Mouse (Mus musculus): ENCODE measurements around the gene 4930407I10Rik.
A peak's percentile ranks its signal among the peaks of the same experiment; 100 is the strongest.

The 4930407I10Rik gene

DNA sequence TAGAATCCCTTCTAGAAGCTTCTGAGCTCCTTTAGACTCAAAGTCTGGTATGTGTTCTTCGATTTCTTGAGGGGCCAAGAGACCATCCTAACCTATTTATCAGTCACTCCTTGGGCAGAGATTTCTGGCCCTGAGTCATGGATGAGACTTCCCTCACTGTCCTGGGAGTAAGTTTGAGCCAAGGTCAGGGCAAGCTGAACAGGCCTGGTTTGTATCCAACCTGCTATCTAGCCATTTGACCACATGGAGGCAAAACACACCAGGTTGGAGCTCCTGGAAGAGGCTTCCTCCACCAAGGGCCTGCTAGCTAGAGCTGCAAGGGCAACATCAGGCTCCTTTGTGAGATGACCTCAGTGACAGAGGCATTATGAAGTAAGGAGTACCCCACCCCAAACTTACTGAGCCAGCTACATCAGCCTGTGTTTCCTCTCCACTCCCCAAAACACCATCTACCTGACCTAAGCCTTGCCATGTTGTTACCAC lies at the start of gene 4930407I10Rik:
Gene 4930407I10Rik (plus strand): TSS at position 433 of the 483 bp plus-strand sequence.
- no peak for DNase-seq (ENCODE audit: low read depth, low spot score)

DNA sequence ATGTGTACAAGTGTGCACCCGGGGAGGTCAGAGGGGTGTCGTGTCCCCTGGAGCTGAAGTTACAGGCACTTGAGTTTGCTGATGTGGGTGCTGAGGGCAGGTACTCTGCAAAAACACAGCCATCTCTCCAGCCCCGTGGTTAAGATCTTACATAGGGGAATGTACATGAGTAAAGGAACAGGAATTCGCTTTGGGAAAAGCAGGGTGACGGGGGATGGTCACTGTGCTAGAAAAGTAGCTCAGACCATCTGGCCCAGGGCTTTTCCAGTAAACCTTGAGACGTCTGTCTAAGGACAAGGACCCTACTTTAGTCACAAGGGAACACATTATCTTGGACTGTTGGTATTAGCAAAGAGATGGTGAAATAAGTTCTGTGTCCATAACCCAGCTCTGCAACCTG lies 47.0 kb upstream of the 4930407I10Rik start:
- DNase-seq (ENCODE audit: low read depth, low spot score), result no peak

DNA sequence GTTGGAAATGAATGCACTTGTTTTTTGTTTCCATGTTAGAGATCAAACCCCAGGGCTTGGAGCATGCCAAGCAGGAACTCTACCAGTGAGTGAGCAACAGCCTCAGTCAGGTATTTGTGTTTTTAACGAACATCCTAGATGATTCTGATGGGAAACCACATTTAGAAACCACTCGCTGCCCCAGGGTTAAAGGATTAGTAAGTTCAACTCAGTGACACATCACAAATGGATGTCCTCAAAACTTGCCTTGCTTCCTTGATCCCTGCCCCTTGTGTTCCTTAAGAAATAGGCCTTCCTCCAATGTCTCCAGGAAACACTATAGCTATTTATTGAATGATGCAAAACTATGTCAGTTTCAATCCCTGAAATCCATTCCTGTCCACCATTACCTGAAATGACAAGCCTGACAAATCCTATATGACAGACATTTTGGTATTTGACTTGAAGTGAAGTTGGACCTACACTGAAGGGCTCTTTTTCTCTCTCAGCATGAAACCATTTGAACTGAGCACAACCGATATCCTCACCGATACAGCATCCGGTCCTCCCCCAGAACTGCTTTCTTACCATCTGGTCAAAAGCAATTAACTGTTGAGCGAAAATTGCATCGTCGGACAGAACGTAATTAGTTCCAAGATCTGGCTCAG lies 44.1 kb upstream of the 4930407I10Rik start:
- DNase-seq (ENCODE audit: low read depth, low spot score), result no peak

DNA sequence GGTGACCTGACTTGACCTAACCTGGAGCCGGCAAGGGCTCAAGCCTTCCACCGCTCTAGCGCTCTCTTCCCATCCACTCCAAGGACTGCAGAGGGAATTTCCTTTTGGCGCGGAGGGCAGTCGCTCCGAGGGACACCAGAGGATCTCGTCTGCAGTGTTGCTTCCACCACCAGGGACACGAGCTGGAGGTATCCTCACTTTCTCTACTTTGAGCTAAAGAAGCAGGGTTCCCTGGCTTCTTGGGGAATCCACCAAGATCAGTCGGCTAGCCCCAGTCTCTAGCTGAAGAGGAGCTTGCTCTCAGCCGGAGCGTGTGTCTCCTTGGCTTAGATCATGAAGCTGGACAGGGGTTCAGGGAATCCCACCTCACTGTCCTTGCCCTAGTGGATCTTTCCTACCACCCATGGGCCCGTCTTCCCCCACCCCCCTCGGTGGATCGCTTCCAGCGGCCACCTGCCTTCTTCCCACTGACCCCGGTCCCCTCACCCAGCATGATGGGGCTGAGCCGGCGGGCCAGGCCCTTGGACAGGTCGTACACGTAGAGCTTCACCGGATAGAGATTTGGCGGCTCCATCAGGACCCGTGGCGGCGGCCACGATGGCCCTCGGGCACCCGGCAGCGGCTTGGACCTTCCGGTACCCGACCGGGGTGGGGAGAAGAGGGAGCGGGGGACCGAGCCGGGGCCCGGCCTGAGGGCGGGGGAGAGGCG lies 43.4 kb upstream of the 4930407I10Rik start:
- DNase-seq (ENCODE audit: low read depth, low spot score), result peak; percentile 20

DNA sequence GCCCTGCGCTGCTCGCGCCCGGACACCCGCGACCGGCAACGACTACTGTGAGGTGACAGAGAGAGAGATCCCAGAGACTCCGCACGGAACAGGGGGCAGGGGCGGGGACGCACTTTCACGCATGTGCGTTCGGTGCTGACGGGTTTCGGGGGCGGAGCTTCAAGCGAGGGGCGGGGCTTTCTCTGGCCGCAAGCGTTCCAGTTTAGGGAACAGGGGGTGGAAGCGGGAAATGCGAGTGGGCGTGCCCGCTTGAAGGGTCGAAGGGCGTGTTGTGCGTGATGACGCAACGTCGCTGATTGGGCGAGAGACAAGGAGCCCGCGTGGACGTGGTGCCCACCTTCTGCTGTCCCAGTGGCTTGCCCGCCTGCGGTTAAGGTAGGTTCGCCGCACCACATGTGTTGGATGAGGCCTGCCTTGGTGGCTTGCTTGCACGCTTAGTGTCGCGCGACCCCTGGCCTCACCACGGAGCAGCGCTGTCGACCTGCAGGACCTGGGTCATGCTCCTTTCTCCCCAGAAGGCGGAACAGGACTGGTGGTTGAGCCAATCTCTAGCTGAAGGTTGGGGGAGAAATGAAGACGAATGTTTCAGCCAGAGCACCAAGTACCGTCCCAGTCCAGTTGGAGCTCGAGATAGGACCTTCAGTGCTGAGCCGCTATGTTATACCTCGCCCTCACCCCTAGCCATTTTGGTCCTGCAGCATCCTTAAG lies 42.7 kb upstream of the 4930407I10Rik start:
- DNase-seq (ENCODE audit: low read depth, low spot score), result peak; percentile 97

DNA sequence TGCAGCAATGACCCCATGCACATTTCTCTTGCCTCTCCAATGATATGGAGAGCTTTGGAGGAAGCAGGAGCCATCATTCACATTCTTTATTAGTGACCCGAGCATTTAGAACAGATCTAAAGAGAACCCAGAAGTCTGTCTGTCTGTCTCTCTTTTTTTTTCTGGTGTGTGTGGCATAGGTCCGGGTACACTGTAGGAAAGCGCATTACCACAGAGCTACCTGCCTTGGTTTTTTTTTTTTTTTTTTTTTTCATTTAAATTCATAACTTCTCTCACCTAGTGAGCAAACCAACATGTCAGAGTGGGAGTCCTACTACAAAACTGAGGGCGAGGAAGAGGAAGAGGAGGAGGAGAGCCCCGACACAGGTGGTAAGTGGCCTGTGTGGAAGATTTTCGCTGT lies 42.1 kb upstream of the 4930407I10Rik start:
- no peak for DNase-seq (ENCODE audit: low read depth, low spot score)

DNA sequence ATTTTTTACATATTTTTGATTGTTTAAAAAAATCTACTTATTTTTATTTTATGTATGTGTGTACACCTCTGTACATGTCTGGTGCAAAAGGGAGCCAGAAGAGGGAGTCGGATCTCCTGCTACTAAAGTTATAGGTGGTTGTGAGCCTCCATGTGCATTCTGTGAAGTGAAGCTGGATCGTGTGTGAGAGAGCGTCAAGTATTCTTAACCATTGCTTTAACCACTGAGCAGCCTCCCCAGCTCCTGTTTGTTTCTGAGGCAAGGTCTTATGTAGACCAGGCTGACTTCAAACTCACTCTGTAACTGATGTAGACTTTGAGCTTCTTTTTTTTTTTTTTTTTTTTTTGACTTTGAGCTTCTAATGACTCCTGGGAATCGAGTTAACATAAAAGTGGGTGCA lies 41.5 kb upstream of the 4930407I10Rik start:
- no peak for DNase-seq (ENCODE audit: low read depth, low spot score)

DNA sequence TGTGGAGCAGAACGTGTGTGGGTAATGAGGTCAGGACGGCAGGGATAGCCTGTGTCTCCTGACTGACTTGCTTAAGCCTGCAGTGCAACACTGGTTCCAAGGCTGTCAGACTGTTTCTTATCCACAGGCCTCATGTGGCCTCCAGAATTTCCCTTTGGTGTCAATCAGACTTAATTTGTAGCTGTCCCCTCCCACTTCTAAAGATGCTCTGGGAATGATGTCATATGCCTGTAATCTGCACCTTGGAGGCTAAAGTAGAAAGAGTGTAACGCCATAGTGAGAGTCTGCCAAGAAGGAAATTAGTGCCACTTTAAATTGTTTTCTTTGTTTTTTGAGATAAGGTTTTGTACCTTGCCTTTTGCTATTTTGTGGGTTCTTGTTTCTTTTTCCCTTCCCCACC lies 39.7 kb upstream of the 4930407I10Rik start:
- no peak for DNase-seq (ENCODE audit: low read depth, low spot score)

DNA sequence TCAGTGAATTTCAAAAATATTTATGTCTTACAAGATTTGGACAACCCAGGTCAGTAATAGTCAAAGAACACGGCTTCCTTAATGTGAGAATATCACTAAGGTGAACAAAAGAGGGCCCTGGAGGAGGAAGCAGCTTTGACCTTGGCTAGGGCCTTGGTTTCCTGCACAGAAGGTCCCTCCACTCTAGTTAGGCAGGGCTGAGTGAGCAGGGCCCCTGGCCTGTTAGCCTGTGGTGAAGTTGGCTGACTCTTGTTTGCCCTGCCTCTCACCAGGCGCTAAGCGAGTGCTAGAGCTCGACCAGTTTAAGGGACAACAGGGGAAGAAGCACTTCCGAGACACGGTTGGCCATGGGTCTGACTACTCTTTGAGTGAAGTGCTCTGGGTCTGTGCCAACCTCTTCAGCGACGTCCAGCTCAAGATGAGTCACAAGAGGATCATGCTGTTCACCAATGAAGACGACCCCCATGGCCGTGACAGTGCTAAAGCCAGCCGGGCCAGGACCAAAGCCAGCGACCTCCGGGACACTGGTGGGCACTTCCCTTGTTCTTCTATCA lies 36.3 kb upstream of the 4930407I10Rik start:
- DNase-seq (ENCODE audit: low read depth, low spot score), result no peak

DNA sequence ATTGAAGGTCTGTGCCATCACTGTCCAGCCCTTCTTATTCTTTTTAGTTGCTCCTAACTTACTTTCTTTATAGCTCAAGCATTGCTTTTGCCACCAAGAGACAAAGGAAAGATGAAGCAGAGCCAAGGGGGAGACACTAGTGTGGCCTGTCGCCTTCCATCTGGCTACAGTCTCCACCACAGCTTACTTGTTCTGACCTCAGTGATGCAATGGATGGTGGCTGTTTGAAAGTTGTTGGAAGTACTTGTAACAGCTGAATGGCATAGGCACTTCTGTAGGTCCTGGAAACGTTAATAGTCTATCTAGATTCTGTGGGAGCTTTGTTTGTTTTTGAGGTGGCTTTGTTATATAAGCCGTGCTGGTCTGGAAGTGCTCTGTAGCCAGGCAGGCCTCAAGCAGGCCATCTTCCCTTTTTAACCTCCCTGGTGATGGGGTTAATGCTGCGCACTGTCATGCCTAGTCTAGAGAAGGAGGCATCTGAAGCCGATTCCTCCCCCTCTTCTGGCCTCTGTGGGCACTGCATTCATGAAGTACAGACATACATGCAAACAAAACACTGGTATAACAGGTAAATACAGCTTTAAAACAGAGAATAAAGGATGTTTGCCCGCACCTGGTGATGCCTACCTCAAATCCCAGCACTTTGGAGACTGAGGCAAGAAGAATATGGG lies 34.9 kb upstream of the 4930407I10Rik start:
- DNase-seq (ENCODE audit: low read depth, low spot score), result no peak

DNA sequence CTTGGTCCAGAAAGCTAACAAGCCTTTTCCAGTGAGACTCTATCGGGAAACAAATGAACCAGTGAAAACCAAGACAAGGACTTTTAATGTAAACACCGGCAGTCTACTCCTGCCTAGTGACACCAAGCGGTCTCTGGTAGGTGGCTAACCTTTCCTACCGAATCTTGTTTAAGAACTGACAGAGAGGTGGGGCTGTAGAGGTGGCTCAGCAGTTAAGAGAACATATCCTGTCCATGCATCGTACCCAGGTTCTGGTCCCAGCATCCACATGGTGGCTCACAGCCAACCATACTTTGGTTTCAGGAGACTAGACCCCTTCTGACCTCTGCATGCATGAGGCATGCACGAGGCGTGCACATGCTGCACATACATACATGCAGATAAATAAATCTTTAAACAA lies 31.7 kb upstream of the 4930407I10Rik start:
- DNase-seq (ENCODE audit: low read depth, low spot score), result no peak

DNA sequence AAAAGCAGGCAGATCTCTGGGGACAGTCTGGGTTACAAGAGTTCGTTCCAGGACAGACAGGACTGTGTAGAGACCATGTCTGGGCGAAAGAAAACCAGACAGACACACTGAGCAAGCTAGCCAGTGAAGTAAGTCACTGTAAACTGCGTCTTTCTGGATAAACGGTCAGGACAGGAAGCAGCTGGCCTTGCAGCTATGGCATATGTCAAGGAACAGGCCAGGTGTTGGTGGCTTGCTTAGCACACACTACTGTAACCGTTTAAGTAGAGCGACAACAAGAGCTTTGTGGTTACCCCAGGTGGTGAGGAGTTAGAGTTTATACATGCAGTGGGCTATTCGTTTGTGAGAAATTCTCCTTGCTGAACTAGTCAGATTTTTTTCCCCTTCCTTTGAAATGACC lies 31.2 kb upstream of the 4930407I10Rik start:
- no peak for DNase-seq (ENCODE audit: low read depth, low spot score)

DNA sequence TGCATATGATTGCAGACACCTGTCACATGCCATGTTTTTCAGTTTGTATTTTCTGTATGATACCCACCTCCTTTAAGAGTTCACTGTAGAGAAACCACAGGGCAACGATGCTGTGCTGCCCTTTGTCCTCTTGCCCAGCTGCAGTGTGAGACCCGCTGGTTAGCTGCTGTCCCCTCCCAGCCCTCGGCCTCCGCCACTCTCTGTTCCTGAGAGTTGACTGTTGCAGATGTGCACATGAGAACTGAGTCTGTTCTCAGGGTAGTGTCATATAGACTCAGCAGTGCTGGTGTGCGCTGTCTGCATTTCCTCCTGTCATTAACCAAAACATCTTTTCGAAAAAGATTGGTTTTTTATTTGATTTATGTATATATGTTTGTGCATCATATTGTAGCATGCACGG lies 26.6 kb upstream of the 4930407I10Rik start:
- DNase-seq (ENCODE audit: low read depth, low spot score), result no peak

DNA sequence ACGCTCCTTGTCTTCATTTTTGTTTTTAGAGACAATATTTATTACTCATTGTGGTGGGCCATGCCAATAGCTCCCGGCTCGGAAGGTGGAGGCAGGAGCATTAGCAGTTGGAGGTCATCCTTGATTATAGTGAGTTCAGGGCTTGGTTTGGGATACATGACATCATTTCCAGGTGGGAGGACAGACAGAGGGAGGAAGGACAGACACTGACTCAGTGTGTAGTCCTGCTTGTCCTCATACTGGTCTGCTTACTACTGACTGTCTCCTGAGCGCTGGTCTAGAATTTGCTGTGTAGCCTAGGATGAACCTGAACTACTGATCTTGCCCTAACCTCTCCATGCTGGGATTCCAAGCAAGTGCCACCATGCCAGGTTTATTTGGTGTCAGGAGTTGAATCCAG lies 25.2 kb upstream of the 4930407I10Rik start, which contains the start of gene Desi1:
Gene Desi1 (minus strand): TSS at position 101 of the 400 bp plus-strand sequence.
- no peak for DNase-seq (ENCODE audit: low read depth, low spot score)

DNA sequence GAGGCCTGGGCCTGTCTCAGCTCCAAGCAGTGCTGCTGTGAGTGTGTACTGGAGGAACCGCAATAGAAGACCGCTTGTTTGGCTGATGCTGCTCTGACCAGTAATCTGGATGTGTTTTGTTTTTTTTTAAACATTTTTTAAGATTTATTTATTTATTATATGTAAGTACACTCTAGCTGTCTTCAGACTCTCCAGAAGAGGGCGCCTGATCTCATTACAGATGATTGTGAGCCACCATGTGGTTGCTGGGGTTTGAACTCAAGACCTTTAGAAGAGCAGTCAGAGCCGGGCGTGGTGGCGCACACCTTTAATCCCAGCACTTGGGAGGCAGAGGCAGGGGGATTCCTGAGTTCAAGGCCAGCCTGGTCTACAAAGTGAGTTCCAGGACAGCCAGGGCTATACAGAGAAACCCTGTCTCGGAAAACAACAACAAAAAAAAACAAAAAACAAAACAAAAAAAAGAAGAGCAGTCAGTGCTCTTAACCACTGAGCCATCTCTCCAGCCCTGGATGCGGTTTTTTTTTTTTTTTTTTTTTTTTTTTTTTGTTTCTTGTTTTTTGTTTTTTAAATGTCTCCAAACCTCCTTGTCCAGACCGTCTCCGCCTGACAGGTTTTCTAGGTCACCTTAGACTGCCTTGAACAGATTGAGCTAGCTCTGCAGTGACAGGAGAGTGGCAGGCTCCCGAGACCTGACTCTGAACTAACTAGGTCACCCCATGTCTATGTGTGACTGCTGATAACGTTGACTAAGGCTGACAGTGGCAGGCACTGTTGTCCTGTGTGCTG lies 22.9 kb upstream of the 4930407I10Rik start:
- DNase-seq (ENCODE audit: low read depth, low spot score), result no peak

DNA sequence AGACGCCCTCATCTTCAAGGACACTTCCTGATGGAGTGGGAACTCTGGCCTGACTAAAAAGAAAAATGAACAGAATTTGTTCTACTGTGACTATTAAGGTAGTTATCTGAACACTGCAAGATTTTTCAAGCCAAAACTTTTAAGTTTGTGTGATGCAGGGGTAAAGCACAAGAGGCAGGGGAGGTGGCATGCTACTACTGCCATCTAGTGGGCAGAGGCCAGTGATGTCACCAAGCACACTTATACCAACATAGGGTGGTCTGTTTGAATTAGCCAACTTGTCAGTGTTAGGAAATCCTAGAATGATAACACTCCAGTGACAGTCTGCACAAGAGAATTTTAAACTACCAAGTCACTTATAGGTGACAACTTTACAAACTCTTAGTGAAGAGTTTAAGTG lies 18.3 kb upstream of the 4930407I10Rik start:
- DNase-seq (ENCODE audit: low read depth, low spot score), result peak; percentile 46

DNA sequence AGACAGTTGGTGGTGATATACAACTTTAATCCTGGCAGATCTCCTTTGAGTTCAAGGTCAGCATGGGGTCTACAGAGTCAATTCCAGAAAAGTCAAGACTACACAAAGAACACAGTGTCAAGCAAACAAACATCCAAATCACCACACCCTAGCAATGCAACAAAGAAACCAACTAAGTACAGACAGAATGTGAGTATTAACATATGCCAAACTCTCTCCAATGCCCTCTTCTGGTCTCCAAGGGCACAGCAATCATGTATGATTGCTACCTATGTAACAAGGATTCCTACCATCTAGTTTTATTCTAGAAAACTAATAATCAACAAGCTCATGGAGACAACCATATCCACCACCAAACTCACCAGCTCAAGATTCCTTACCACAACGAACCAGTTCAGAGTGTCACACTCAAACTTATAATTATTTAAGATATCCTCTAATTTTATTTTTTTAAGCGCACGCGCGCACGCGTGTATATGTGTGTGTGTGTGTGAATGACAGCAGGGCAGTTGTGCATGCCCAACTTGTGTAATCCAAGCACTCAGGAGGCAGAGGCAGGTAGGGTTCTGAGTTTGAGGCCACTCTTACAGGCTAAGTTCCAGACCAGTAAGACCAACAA lies 14.7 kb upstream of the 4930407I10Rik start:
- DNase-seq (ENCODE audit: low read depth, low spot score), result no peak

DNA sequence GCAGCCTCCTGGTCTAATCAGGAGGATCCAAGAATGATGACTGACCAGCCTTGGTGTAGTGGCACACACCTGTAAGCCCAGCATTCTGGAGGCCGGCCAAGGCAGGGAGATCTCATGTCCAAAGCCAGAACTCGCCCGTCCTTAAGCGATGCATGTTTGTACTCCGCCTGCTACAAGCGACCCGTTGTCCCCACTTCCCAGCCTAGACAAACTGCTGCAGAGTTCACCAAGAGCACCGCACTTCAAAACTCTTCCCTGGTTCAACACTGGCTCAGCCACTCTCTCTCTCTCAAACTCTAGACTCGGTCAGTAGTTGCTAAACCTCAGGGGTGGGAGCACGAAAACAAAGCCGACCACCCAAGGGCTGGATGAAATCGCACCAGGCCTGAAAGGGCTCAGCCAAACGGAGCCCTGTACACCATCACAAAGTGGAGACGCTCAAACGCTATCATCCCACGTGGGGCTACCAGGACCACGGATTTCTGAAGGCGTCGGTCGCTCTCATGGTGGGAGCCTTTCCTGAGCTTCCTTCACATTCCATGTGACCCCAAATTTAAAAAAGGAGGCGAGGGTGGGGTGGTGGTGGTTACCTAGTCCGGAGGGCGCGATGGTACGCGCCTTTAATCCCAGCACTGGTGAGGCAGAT lies 12.6 kb upstream of the 4930407I10Rik start:
- DNase-seq (ENCODE audit: low read depth, low spot score), result no peak

DNA sequence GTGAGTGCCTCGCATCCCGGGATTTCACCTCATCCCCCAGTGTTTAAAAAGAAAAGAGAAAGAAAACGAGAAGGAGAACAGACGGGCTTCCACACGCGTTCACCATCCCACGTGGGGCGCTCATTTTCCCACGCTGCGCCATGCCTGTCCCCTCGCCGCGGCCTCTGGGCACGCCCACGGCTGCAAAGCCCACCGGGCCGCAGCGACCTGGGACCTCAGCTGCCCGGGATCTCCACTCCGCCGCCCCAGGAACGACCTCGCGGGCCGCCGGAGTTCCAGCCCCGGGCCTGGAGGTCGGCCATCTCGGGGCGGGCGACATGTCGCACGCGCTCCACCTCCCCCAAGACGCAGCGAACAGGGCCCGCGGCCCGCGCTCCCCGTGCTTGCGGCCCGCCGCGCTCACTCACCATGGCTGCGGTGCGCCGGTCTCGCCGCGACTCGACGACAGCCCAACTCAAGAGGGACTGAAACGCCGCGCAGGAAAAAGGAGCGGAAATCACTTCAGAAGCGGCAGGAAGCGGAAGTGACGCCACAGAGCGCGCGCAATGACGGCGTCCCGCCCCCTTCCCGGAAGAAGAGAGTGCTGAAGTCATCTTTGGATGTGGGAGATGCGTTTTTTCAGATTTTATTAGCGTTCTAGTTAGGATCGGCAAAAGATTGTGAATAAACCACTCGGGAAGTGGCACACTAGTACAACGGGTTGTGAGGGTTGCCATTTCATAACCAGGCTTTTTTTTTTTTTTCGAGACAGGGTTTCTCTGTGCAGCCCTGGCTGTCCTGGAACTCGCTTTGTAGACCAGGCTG lies 11.7 kb upstream of the 4930407I10Rik start, which contains the start of gene Snu13:
Gene Snu13 (minus strand): TSS at position 519 of the 804 bp plus-strand sequence.
- peak; percentile 83 for DNase-seq (ENCODE audit: low read depth, low spot score)

Data from retina, postnatal 7 days (tissue).